Comparison of ENCODE assay signal across 12 mouse cellular contexts in genomic region chr5:52110808-52111663, GRCm38 (mm10).
A peak's percentile ranks its signal among the peaks of the same experiment; 100 is the strongest.
DNase-seq lines count a peak whose midpoint lies in the region; ATAC-seq lines count a peak whose summit lies in the region.
"Had no signal": no experiment of that assay in that cellular context is flagged by ENCODE, and none has a peak within 500 bp of the region (broad histone marks: within the 10 kb centered on the region; RNA-seq: fewer than 3 reads in every experiment).

No protein-coding gene starts in this region.

- 59% methylated on average over 10 of the region's 10 CpGs for WGBS in hindbrain, embryonic 11.5 days
- 49% methylated on average over 10 of the region's 10 CpGs for WGBS in hindbrain, embryonic 13.5 days
- WGBS in midbrain, embryonic 16.5 days, result 50% methylated on average over 10 of the region's 10 CpGs

- H3K4me3 ChIP-seq in hindbrain, embryonic 11.5 days (ENCODE audit: low read depth, low read length), result no peak overlapping the region
- no peak overlapping the region for H3K4me3 ChIP-seq in hindbrain, embryonic 13.5 days
- no peak overlapping the region for H3K4me3 ChIP-seq in midbrain, embryonic 16.5 days (ENCODE audit: low read depth, low read length)
- H3K4me3 ChIP-seq: lung, embryonic 15.5 days had no signal

- 0 out of 2 replicates have a peak, but pooled peaks cover 2% of the 10 kb centered on the region for H3K4me1 ChIP-seq in hindbrain, embryonic 11.5 days (replicated peaks; ENCODE audit: control insufficient read depth, insufficient read depth, low read length)
- peaks cover 38% of the 10 kb centered on the region for H3K4me1 ChIP-seq in hindbrain, embryonic 13.5 days (replicated peaks)
- peaks cover 19% of the 10 kb centered on the region for H3K4me1 ChIP-seq in midbrain, embryonic 16.5 days (ENCODE audit: control insufficient read depth, insufficient read depth, low read length)

- DNase-seq in hindbrain, embryonic 11.5 days (ENCODE audit: low spot score), result peak; percentile 21
- DNase-seq in brain, adult 2 months (ENCODE audit: low read depth, low spot score), result peak; percentile 86
- DNase-seq in frontal cortex, postnatal 36 days (ENCODE audit: low spot score in 2 of 2), result peak; percentile 36 to 56
- DNase-seq in lung, postnatal 14 days, result no peak
- DNase-seq in adrenal gland, adult 2 months, result no peak
- DNase-seq: cerebellum, adult 9-11 months; kidney, adult 11 months had no signal

- no peaks in the 10 kb centered on the region for H3K9me3 ChIP-seq in hindbrain, embryonic 11.5 days (ENCODE audit: control insufficient read depth, low read length)
- H3K9me3 ChIP-seq in hindbrain, embryonic 13.5 days, result no peaks in the 10 kb centered on the region
- H3K9me3 ChIP-seq in midbrain, embryonic 16.5 days (replicated peaks; ENCODE audit: control insufficient read depth, low read length, poor library complexity, severe bottlenecking), result no peaks in the 10 kb centered on the region
- H3K9me3 ChIP-seq: limb, embryonic 10.5 days; lung, embryonic 15.5 days had no signal

- no peak for ATAC-seq in hindbrain, embryonic 11.5 days (ENCODE audit: low FRiP score)
- no peak for ATAC-seq in hindbrain, embryonic 13.5 days (ENCODE audit: low FRiP score)
- no peak for ATAC-seq in midbrain, embryonic 16.5 days

- H3K36me3 ChIP-seq in hindbrain, embryonic 11.5 days (ENCODE audit: control insufficient read depth, insufficient read depth, low read length), result no peaks in the 10 kb centered on the region
- no peaks in the 10 kb centered on the region for H3K36me3 ChIP-seq in hindbrain, embryonic 13.5 days
- H3K36me3 ChIP-seq in midbrain, embryonic 16.5 days (ENCODE audit: control insufficient read depth, insufficient read depth, low read length), result no peaks in the 10 kb centered on the region
- H3K36me3 ChIP-seq: G1E; limb, embryonic 10.5 days; lung, embryonic 15.5 days had no signal

- H3K27me3 ChIP-seq in hindbrain, embryonic 11.5 days (ENCODE audit: control insufficient read depth, insufficient read depth, low read length), result peaks cover 38% of the 10 kb centered on the region
- peaks cover 58% of the 10 kb centered on the region for H3K27me3 ChIP-seq in hindbrain, embryonic 13.5 days
- peaks cover 5% of the 10 kb centered on the region; the same call in 1 of the 2 replicates for H3K27me3 ChIP-seq in midbrain, embryonic 16.5 days (ENCODE audit: control insufficient read depth, insufficient read depth, low read depth, low read length)

- no peak overlapping the region for H3K9ac ChIP-seq in hindbrain, embryonic 11.5 days (ENCODE audit: low read depth, low read length)
- H3K9ac ChIP-seq in hindbrain, embryonic 13.5 days, result no peak overlapping the region
- no peak overlapping the region for H3K9ac ChIP-seq in midbrain, embryonic 16.5 days (ENCODE audit: low read depth, low read length)
- H3K9ac ChIP-seq: lung, embryonic 15.5 days had no signal

- no peak overlapping the region for H3K4me2 ChIP-seq in hindbrain, embryonic 11.5 days (replicated peaks; ENCODE audit: low read depth, low read length)
- no peak overlapping the region for H3K4me2 ChIP-seq in hindbrain, embryonic 13.5 days
- H3K4me2 ChIP-seq in midbrain, embryonic 16.5 days (ENCODE audit: low read length), result 0 out of 2 replicates have a peak overlapping the region, but pooled peaks have one; percentile 12
- H3K4me2 ChIP-seq: lung, embryonic 15.5 days had no signal

- no peak overlapping the region for H3K27ac ChIP-seq in hindbrain, embryonic 11.5 days (ENCODE audit: low read depth, low read length)
- no peak overlapping the region for H3K27ac ChIP-seq in hindbrain, embryonic 13.5 days
- no peak overlapping the region for H3K27ac ChIP-seq in midbrain, embryonic 16.5 days (ENCODE audit: low read length)
- H3K27ac ChIP-seq: limb, embryonic 10.5 days; lung, embryonic 15.5 days had no signal

Comparison
In these comparisons a context has a peak if more than half of its experiments do, and no peak if none do; other contexts are left out.
1. DNase-seq: peak in hindbrain, embryonic 11.5 days (single experiment), brain, adult 2 months (single experiment) and frontal cortex, postnatal 36 days (2 of 2); none in lung, postnatal 14 days (single experiment) and adrenal gland, adult 2 months (single experiment).